Mouse (Mus musculus) left cerebral cortex, adult 8-10 months (tissue): ENCODE results near the gene Cox5b. TPM values are rescaled to one million over a fixed set of nuclear protein-coding genes. Genes with fewer than 3 reads are reported as not detected.
"Not testable (repeated sequence)": the region's sequence is repeated elsewhere in the genome, so short reads cannot be mapped to it uniquely, and the experiment has no call there.

Experiments used
- DNase-seq, 2 experiments: peaks; one replicate each; pipeline ENCODE4 v3.0.0; 2022; ENCODE audit warnings: low spot score in 2 of 2
- total RNA-seq, 4 experiments: library from RNA; stranded (reverse); gene quantifications; 2 replicates each; pipeline ENCODE4 v1.2.4; 2022

Gene Cox5b
- total RNA-seq, result 100 to 1,000 TPM; 511 to 653 (median 570) TPM

DNA sequence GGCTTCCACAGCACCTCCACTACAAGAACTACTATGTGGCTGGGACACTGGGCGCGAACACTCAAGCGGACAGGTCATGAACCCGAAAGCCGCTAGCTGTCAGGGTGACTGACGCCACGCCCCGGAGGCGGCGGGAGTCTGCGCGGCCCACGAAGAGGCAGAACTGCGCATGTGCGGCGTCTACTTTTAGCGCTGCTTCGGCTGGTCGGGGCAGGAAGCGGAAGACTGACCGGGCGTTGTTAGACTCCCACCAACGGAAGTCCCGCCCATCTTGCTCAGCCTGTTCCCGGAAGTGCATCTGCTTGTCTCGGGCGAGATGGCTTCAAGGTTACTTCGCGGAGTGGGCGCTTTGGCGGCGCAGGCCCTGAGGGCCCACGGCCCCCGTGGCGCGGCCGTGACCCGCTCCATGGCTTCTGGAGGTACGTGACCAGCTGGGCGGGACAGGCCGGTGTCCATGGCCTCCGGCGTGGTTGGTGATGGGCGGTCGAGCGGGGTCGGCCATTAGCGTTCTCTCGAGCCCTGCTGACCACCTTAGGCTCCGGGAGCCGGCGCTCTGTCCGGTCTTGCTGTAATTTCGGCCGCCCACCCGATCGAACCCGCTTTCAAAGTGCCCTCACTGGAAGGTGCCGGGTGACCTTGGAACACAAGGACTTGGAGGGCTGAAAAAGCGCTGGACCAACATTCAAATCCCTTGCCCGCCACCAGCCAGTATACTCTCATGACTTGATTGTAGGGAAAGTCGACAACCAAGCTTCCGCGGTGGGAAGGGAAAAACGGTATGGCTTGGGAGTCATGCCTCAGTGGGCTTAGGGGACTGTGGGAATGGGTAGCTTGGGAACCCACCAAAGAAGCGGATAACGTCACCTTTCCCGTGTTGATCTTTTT lies at the start of gene Cox5b:
TSS of gene Cox5b (plus strand) at position 179 of the 885 bp plus-strand sequence.
- peak; percentile 84 to 96 for DNase-seq

DNA sequence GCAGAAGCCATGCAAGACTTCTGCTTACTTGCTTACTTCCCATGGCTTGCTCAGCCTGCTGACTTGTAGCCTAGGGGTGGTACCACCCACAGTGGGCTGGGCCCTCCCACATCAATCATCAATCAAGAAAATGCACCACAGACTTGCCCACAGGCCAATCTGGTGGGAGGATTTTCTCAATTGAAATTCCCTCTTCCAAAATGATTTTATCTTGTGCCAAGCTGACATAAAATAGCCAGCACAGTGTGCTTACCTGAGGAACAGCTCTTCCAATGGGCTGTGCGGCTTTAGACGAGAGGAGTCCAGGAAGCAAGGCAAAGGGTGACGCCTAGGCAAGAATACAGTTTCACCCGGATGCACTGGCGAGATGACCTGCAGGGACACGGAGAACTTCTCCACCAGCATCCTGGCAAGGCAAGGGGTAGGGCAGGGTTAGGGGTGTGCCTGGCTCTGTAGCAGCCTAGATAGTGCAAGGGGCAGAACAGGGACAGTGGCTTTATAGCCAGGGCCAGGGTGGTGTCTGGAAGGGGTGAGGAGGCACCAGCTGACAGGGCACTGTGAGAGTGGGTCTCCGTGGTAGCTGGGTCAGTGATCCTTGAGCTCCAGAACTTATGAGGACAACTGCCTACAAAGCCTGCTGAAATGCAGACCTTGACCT lies 47.2 kb upstream of the Cox5b start:
- no peak for DNase-seq

GRCm38 (mm10) chr1:36644615-36645007 lies 46.6 kb upstream of the Cox5b start:
- no peak for DNase-seq

DNA sequence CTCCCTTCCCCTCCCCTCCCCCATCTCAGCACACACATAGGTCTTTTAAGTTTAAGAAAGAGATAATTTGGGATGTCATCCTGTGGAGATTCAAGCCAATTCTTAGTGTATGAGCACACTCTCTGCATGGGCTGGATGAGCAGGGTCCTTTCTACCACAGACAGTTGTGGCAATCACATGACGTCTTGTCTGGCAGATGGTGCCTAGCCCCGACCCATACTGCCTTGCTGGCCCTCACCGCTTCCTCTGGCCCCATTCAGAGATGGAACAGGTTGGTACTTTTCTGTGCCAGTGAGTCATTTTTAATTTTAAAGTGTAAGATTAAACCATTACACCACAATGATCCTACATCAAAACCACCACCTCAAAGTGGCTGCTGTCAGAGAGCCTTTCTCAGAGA lies 45.0 kb upstream of the Cox5b start:
- DNase-seq, result no peak

DNA sequence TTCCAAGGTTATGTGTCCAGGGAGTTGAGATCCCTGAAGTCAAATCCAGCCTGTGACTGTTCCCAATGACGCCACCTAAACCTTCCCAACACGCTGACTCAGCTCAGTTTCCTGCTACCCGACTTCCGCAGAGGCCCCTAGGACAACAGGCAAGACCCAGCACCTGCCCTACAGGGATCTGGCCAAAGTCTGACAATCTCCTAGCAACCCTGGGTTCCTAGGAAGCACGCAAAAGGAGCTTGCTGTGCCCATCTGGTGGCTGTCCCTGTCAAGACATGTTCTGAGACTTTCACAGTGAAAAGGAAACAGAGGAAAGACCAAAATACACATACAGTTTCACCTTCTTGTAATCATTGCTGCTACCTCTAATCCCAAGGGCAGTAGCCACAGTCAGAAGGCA lies 43.6 kb upstream of the Cox5b start:
- no peak for DNase-seq

- DNase-seq, result no peak
These were observed 36.2 kb upstream of the Cox5b start for GRCm38 (mm10) chr1:36655039-36655438.

DNA sequence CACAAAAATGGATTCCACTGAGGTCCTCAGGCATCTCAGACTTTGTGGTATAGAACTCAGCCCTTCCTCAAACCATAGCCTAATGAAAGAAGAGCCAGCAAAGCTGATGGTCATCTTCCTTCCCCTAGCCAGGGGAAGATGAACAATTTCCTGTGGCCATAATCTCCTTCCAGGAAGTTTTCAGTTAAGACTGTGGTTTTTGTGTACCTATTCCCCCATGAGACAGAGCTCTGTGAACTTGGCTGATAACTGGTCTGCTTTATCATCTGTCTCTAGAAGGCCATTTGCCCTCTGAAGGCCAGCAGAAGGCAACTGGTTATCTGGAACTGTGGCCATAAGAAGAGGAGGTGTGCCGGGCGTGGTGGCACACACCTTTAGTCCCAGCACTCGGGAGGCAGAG lies 35.0 kb upstream of the Cox5b start:
- no peak for DNase-seq

- DNase-seq, result no peak
These were observed 33.4 kb upstream of the Cox5b start for GRCm38 (mm10) chr1:36657658-36658415.

GRCm38 (mm10) chr1:36658621-36659399 lies 32.4 kb upstream of the Cox5b start:
- DNase-seq, result no peak

DNA sequence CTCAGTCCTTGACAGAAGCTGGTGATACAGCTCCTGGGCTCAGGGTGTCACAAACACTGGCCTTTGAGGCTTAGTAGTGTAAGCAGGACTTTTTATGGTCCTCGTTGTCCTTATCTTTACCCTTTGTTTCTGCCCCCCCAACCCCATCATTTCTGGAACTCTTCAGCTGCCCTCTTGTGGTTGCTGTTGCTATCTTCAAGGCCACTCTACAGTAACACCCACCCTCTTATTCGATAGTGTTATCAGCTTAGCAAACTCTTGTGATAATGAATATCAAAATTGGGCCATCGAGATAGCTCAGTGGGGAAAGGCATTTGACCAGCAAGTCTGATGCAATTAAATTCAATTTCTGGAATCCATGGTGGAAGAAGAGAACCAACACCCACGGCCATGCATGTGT lies 26.8 kb upstream of the Cox5b start:
- DNase-seq, result no peak

- DNase-seq, result no peak
These were observed 26.0 kb upstream of the Cox5b start for GRCm38 (mm10) chr1:36665165-36665723.

GRCm38 (mm10) chr1:36665934-36666333 lies 25.3 kb upstream of the Cox5b start:
- DNase-seq, result no peak

DNA sequence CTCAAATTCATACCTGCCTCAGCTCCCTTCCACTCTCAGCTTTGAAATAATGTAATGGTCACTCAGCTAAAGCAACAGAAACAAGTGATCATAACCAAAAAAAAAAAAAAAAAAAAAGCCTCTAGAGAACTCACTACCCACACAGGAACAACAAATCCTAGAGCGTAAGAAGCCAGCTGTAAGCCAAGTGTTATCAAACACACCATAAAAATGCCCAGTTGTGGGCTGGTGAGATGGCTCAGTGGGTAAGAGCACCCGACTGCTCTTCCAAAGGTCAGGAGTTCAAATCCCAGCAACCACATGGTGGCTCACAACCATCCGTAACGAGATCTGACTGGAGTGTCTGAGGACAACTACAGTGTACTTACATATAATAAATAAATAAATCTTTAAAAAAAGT lies 23.2 kb upstream of the Cox5b start:
- not testable (repeated sequence) for DNase-seq

DNA sequence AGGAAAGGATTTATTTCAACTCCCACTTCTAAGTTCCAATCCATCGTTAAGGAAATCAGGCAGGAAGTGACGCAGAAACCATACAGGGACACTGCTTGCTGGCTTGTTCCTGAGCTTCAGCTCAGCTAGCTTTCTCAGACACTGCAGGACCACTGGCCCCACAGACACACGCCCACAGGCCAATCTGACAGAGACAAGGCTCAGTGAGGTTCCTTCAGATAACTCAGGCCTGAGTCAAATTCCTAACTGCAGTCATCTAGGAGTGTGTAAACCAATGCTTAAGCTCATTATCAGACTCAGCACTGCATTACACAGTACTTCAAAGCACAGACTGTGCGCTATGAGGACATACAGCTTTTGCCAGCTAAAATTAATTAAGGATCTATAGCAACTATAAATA lies 21.0 kb upstream of the Cox5b start:
- no peak for DNase-seq

- DNase-seq, result no peak
These were observed 20.0 kb upstream of the Cox5b start for GRCm38 (mm10) chr1:36671260-36671659.

GRCm38 (mm10) chr1:36672648-36673350 lies 18.4 kb upstream of the Cox5b start:
- no peak for DNase-seq

GRCm38 (mm10) chr1:36674936-36675335 lies 16.3 kb upstream of the Cox5b start:
- DNase-seq, result no peak

DNA sequence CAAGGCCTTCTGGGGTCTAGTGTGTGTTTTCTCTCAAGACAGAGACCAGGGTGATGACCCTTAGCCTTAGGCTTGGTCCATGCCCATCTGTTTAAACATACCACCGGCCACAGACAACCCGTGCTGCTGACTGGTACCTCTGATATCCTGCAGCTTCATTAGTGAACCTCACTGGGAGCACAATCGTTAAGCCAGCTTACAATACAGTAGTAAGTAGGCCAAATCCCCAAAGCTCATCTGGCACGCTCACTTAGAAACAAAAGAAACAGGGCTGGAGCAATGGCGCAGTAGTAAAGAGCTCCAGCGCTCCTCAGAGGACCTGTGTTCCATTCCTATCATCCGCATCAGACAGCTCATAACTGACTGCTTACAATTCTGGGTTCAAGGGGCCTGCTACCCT lies 10.4 kb upstream of the Cox5b start:
- DNase-seq, result no peak

DNA sequence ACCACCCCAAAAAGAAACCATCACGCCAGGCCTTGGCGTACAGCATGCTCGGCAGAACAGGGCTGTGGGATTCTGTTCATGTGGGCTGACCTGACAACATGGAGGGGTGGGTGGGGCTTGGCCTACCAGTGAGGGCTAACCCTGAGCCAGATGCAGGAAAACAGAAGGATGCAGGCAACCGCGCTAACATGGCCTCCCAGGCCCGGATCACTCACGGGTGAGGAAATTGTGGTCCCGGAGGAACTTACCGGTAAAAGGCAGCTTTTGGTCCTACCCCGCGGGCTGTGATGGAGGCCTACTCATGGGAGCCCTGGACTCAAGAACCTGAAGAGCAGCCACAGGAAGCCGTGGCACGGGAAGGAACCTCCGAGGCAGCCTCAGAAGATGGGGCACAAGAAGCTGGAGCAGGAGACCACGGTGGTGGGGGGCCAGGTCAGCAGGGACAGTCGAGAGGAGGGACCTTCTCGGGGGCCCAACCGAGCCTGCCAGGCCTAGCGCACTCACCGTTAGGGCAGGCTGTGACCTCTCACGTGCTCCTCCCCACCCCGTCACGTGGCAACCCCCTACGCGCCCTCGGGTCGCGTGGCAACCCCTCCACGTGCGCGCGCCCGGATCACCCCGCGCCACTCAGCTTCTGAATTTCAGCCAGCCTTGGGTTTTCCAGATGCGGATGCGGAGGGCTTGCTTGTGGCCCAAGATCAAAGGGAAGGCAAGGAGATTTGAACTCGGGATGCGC lies 8.5 kb upstream of the Cox5b start, which contains the start of gene Fam178b:
TSS of gene Fam178b (minus strand) at position 564 of the 736 bp plus-strand sequence.
- no peak for DNase-seq
